Mouse (Mus musculus) hindbrain, embryonic 15.5 days (tissue): Measurements from ENCODE around the gene Ift22. TPM values are rescaled to one million over a fixed set of nuclear protein-coding genes. Genes with fewer than 3 reads are reported as not detected.

Source experiments
- ATAC-seq: fragments of 200-750 bp; cut with Nextera tagmentation; 2 replicates; pipeline ENCODE4 v1.8.0; 2017; ENCODE audit warnings: low read depth, moderate number of reproducible peaks, moderate TSS enrichment; ENCODE audit not compliant: low FRiP score
- H3K27ac ChIP-seq: fragments of 300-500 bp; sonication (generic); replicated peaks from 2 replicates; pipeline ENCODE4 v1.5.1; 2015; ENCODE audit warnings: mild to moderate bottlenecking, inconsistent platforms
- H3K27me3 ChIP-seq: fragments of 300-500 bp; sonication (generic); 2 replicates; pipeline ENCODE4 v1.6.1; 2015; ENCODE audit warnings: control low read depth, inconsistent platforms
- H3K36me3 ChIP-seq: fragments of 300-500 bp; sonication (generic); 2 replicates; pipeline ENCODE4 v1.6.1; 2015; ENCODE audit warnings: control low read depth, inconsistent platforms
- H3K4me1 ChIP-seq: fragments of 300-500 bp; sonication (generic); replicated peaks from 2 replicates; pipeline ENCODE4 v1.6.1; 2015; ENCODE audit warnings: control low read depth, inconsistent platforms
- H3K4me2 ChIP-seq: fragments of 300-500 bp; sonication (generic); 2 replicates; pipeline ENCODE4 v1.6.1; 2015; ENCODE audit warnings: moderate library complexity, mild to moderate bottlenecking, inconsistent platforms
- H3K4me3 ChIP-seq: fragments of 300-500 bp; sonication (generic); 2 replicates; pipeline ENCODE4 v1.5.1; 2015; ENCODE audit warnings: mild to moderate bottlenecking, inconsistent platforms
- H3K9ac ChIP-seq: fragments of 300-500 bp; sonication (generic); 2 replicates; pipeline ENCODE4 v1.6.1; 2015; ENCODE audit warnings: inconsistent platforms
- H3K9me3 ChIP-seq: fragments of 300-500 bp; sonication (generic); 2 replicates; pipeline ENCODE4 v1.6.1; 2016; ENCODE audit warnings: control low read depth, inconsistent platforms
- WGBS: fragments of 180-500 bp; shearing (Covaris S2); methylation state at CpG from one replicate; pipeline ENCODE4 v1.1.7; 2015; 5-methylcytosine and 5-hydroxymethylcytosine counted together
- polyA plus RNA-seq: library from polyadenylated mRNA; unstranded; fragments of >200 nt; fragmentation: Nextera tagmentation; extraction: Ambion mirVana; gene quantifications from 2 replicates; pipeline ENCODE4 v1.2.1, GENCODE M21; 2015

Ift22 gene
- polyA plus RNA-seq, 1 experiment from 2014 or later, result 129 TPM

DNA sequence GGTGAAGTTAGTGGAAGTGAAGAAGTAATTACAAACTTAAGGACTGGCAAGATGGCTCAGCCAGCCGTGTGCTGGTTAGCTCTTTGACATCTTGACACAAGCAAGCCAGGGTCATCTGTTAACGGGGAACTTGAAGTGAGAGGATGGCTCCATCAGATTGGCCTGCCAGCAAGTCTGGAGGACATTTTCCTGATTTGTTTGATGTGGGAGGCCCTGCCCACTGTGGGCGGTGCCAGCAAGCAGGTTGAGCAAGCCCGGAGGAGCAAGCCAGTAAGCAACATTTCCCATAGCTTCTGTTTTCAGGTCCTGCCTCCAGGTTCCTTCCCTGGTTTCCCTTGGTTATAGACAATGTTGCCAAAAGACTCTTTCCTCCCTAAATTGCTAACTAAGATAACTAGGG, 47.7 kb downstream of the Ift22 start:
- peaks cover 5% of the 10 kb centered on the region; the same call in 1 of the 2 replicates for H3K36me3 ChIP-seq
- H3K27ac ChIP-seq, result no peak overlapping the region
- no peak overlapping the region for H3K4me3 ChIP-seq
- no peaks in the 10 kb centered on the region for H3K27me3 ChIP-seq
- WGBS, result 90% methylated on average over 4 of the region's 4 CpGs
- ATAC-seq, result no peak
- peaks cover 23% of the 10 kb centered on the region for H3K4me1 ChIP-seq
- no peaks in the 10 kb centered on the region for H3K9me3 ChIP-seq
- H3K9ac ChIP-seq, result no peak overlapping the region
- H3K4me2 ChIP-seq, result no peak overlapping the region

DNA sequence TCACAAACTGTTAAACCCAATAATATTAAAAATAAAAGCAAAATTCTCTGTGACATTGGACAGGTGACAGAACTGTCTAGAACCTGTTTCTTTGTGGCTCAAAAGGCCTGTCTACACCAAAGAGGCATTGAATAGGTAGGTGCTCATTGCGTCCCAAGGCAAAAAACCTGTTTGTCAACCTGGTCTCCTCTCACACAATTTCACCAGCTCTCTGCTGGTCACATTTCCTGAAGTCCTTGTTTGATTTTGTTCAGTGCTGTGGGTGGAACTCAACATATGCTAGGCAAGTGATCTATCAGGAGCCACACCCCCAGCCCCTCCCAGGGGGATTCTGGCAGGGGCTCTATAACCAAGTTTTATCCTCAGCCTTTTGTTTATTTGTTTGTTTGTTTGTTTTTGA, 49.3 kb downstream of the Ift22 start:
- Histone ChIP-seq H3K27ac (no peak overlapping the region), H3K4me1 (peaks cover 35% of the 10 kb centered on the region), H3K4me2 (no peak overlapping the region), H3K9ac (no peak overlapping the region), H3K4me3 (no peak overlapping the region), H3K9me3 (no peaks in the 10 kb centered on the region), H3K36me3 (peaks cover 5% of the 10 kb centered on the region; the same call in 1 of the 2 replicates), H3K27me3 (no peaks in the 10 kb centered on the region)
- 94% methylated on average over 1 of the region's 1 CpGs for WGBS
- ATAC-seq, result no peak

DNA sequence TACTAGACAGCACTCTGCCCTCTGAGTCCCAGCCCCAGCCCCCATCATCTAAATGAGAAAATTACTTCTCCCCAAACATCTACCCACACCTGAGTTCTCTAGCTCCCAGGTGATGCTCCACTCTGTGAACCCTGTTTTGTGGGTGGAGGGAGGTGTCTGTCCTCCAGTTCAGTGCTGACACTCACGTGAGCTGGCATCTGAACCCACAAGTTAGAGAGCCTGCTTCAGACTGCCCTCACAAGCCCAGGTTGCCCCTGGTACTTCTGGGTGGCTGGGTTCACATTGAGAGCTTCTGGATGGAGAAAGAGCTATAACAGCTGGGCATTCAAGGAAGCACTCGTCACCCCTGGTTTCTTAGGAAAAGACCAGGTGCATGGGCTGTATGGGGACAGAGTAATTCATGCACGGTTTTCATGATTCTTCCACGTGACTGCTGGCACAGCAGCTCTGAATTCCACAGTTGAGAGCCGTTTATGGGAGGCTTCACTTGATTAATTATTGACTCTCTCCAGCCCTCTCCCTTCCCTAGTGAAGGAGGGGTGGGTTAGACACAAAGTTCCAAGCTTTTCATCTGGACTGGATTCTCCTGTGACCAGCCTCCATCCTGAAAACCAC, 51.1 kb downstream of the Ift22 start:
- no peak overlapping the region for H3K9ac ChIP-seq
- H3K27me3 ChIP-seq, result no peaks in the 10 kb centered on the region
- ATAC-seq, result no peak
- H3K4me3 ChIP-seq, result no peak overlapping the region
- peaks cover 39% of the 10 kb centered on the region for H3K4me1 ChIP-seq
- no peaks in the 10 kb centered on the region for H3K9me3 ChIP-seq
- H3K27ac ChIP-seq, result no peak overlapping the region
- WGBS, result 56% methylated on average over 5 of the region's 5 CpGs
- no peak overlapping the region for H3K4me2 ChIP-seq
- H3K36me3 ChIP-seq, result peaks cover 7% of the 10 kb centered on the region; the same call in 1 of the 2 replicates

DNA sequence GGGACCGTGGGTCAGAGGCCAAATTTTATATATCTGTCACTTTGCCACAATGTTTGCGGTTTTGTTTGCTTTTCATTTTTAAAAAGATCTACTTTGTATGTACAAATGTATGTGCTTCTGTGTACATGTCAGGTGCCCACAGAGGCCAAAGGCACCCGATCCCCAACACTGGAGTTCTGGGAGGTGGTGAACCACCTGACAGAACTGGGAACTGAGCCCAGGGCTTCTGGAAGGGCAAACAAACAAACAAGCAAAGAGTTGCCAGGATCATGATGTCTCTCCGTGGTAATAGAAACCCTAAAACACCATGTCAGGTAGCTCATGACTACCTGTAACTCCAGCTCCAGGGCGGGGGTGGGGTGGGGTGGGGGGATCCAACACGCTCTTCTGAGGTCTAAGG, 52.1 kb downstream of the Ift22 start:
- H3K36me3 ChIP-seq, result peaks cover 15% of the 10 kb centered on the region; the same call in 1 of the 2 replicates
- peaks cover 29% of the 10 kb centered on the region for H3K4me1 ChIP-seq
- H3K27ac ChIP-seq, result no peak overlapping the region
- WGBS, result 93% methylated on average over 6 of the region's 6 CpGs
- no peaks in the 10 kb centered on the region for H3K27me3 ChIP-seq
- H3K9ac ChIP-seq, result no peak overlapping the region
- H3K4me3 ChIP-seq, result no peak overlapping the region
- ATAC-seq, result no peak
- H3K4me2 ChIP-seq, result no peak overlapping the region
- no peaks in the 10 kb centered on the region for H3K9me3 ChIP-seq

DNA sequence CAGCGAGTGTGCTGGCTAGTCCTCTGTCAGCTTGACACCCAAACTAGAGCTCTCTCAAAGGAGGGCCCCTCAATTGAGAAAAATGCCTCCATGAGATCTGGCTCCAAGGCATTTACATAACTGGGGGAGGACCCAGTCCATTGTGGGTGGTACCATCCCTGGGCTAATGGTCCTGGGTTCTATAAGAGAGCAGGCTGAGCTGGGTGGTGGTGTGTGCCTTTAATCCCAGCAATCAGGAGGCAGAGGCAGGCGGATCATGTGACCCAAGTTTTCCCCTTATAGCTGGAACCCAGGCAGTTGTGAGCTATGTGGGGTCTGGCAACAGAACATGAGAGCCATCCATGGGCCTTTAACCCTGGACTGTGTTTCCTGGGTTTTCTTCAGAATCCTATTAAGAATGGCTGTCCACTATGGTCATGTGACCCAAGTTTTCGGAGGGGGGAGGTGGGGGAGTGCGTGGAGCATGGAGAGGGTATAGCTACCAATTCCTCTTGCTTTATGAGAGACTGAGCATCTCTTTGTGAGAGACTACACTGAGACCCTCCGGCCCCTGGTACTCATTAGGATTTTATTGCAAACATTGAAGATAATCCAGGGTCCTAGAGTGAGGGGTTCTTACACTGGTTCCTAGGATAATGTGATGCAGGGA, 53.5 kb downstream of the Ift22 start:
- 26% methylated on average over 5 of the region's 5 CpGs for WGBS
- Histone ChIP-seq H3K36me3 (peaks cover 20% of the 10 kb centered on the region), H3K9ac (peak overlapping the region; percentile 89), H3K4me2 (peak overlapping the region; percentile 84), H3K27ac (peak overlapping the region; percentile 97), H3K4me1 (peaks cover 20% of the 10 kb centered on the region), H3K27me3 (no peaks in the 10 kb centered on the region), H3K9me3 (no peaks in the 10 kb centered on the region), H3K4me3 (peak overlapping the region; percentile 85)
- peak; percentile 68 for ATAC-seq

DNA sequence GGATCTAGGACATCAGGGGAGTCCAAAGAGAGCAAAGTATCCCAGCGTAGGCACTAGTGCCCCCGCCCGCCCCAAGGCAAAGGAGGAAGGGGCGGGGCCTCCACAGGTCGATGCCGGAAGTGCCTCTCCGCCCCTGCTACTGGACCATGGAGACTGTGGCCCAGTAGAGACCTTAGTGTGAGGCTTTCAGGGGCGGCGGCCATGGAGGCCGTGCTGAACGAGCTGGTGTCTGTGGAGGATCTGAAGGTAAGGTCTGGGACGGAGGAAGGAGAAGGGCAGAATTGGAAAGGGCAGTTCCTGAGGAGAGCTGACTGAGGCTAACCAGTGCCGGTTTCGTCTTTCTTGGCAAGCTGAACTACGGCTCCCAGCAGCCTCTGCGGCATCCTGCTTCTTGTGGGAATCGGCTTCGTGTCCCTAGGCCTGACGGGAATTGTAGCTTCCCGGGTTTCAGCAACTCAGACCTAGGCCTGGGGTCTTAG, 54.1 kb downstream of the Ift22 start:
- Histone ChIP-seq H3K36me3 (peaks cover 20% of the 10 kb centered on the region), H3K9ac (peak overlapping the region; percentile 89), H3K4me2 (peak overlapping the region; percentile 84), H3K4me3 (peak overlapping the region; percentile 85), H3K27me3 (no peaks in the 10 kb centered on the region), H3K27ac (peak overlapping the region; percentile 97), H3K9me3 (no peaks in the 10 kb centered on the region), H3K4me1 (peaks cover 20% of the 10 kb centered on the region)
- peak; percentile 94 for ATAC-seq
- 0% methylated on average over 20 of the region's 20 CpGs for WGBS

DNA sequence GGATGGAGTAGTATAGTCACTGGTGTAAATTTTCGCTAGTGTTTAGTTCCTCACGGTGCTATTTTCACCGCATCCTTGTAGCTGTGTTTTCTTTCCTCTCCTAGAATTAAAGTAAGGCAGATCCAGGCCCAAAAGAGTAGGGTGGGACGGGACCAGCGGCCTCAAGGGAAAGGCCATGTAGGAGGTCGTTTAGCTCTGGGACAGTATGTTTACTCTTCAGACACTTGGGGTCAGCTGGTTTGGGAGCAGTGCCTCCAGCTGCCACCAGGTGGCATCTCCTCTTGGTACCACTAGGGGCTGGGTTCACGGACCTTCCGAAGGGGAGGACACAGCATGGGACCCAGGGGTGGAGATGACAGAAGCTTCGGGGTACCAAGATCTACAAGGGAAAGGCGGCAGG, 54.6 kb downstream of the Ift22 start:
- H3K4me3 ChIP-seq, result peak overlapping the region; percentile 85
- peaks cover 20% of the 10 kb centered on the region for H3K4me1 ChIP-seq
- H3K9ac ChIP-seq, result peak overlapping the region; percentile 89
- no peaks in the 10 kb centered on the region for H3K27me3 ChIP-seq
- H3K27ac ChIP-seq, result peak overlapping the region; percentile 97
- WGBS, result 1% methylated on average over 10 of the region's 10 CpGs
- peak overlapping the region; percentile 84 for H3K4me2 ChIP-seq
- H3K36me3 ChIP-seq, result peaks cover 21% of the 10 kb centered on the region
- no peaks in the 10 kb centered on the region for H3K9me3 ChIP-seq
- ATAC-seq, result peak; percentile 45

DNA sequence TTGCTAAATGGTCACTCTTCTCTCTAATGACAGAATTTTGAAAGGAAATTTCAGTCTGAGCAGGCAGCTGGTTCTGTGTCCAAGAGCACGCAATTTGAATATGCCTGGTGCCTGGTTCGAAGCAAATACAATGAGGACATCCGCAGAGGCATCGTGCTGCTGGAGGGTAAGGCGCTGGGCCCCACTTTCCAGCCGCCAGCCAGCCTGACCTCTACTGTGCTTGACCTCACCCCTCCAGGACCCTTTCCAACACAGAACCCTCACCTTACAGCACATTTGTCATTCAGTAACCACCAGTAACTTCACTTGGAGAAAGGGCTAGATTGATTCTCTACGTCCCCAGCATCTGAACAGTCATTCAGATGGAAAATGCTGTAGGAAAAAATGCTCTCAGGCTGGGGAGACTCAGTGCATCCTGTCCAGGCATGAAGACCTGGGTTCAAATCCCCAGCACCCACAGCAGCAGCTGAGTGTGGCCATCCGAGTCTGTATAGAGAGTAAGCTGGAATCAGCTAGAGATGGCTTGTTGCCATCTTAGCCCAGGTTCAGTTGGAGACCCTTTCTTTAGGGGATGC, 55.1 kb downstream of the Ift22 start:
- Histone ChIP-seq H3K27ac (peak overlapping the region; percentile 97), H3K9me3 (no peaks in the 10 kb centered on the region), H3K4me1 (peaks cover 20% of the 10 kb centered on the region), H3K4me3 (peak overlapping the region; percentile 85), H3K27me3 (no peaks in the 10 kb centered on the region), H3K9ac (peak overlapping the region; percentile 89), H3K4me2 (peak overlapping the region; percentile 84), H3K36me3 (peaks cover 26% of the 10 kb centered on the region)
- 73% methylated on average over 8 of the region's 8 CpGs for WGBS
- no peak for ATAC-seq

Other genes with a start within 250 kb of the Ift22 start
- gene Myl10, start 215.0 kb upstream of the Ift22 start, polyA plus RNA-seq, result not detected in 2 replicates
- 37.8 and 41.8 TPM in 2 replicates for gene Col26a1, start 24.9 kb upstream of the Ift22 start, polyA plus RNA-seq
- 360 and 375 TPM in 2 replicates for gene Fis1, start 45.1 kb downstream of the Ift22 start, polyA plus RNA-seq
- 0.19 and 0.38 TPM in 2 replicates for gene Cldn15, start 58.5 kb downstream of the Ift22 start, polyA plus RNA-seq
- gene Plod3, start 78.9 kb downstream of the Ift22 start, polyA plus RNA-seq, result 37.7 and 39.1 TPM in 2 replicates
- gene Znhit1, start 79.9 kb downstream of the Ift22 start, polyA plus RNA-seq, result 134 and 145 TPM in 2 replicates
- 15.2 and 15.4 TPM in 2 replicates for gene Vgf, start 118.2 kb downstream of the Ift22 start, polyA plus RNA-seq
- gene Ap1s1, start 138.0 kb downstream of the Ift22 start, polyA plus RNA-seq, result 237 and 239 TPM in 2 replicates
- gene Serpine1, start 164.1 kb downstream of the Ift22 start, polyA plus RNA-seq, result 0.17 and 0.29 TPM in 2 replicates
- 3.4 and 4.5 TPM in 2 replicates for gene Trim56, start 208.1 kb downstream of the Ift22 start, polyA plus RNA-seq
- gene Muc3, start 241.2 kb downstream of the Ift22 start, polyA plus RNA-seq, result not detected in 2 replicates